Mouse (Mus musculus) forebrain, embryonic 13.5 days (tissue): Measurements from ENCODE around the gene Odf3. TPM values are rescaled to one million over a fixed set of nuclear protein-coding genes. Genes with fewer than 3 reads are reported as not detected.

Experiments used
- ATAC-seq: fragments of 200-750 bp; cut with Nextera tagmentation; 2 replicates; pipeline ENCODE4 v1.8.0; 2017
- H3K27ac ChIP-seq: fragments of 300-500 bp; sonication (generic); 2 replicates; pipeline ENCODE4 v1.5.1; 2015; ENCODE audit warnings: inconsistent platforms, mild to moderate bottlenecking, moderate library complexity
- H3K27me3 ChIP-seq: fragments of 300-500 bp; sonication (generic); 2 replicates; pipeline ENCODE4 v1.6.1; 2015; ENCODE audit warnings: mild to moderate bottlenecking, inconsistent platforms
- H3K36me3 ChIP-seq: fragments of 300-500 bp; sonication (generic); 2 replicates; pipeline ENCODE4 v1.6.1; 2015; ENCODE audit warnings: mild to moderate bottlenecking, inconsistent platforms; ENCODE audit not compliant: poor library complexity, severe bottlenecking
- H3K4me1 ChIP-seq: fragments of 300-500 bp; sonication (generic); 2 replicates; pipeline ENCODE4 v1.6.1; 2015; ENCODE audit warnings: inconsistent platforms
- H3K4me2 ChIP-seq: fragments of 300-500 bp; sonication (generic); 2 replicates; pipeline ENCODE4 v1.6.1; 2015; ENCODE audit warnings: inconsistent platforms, mild to moderate bottlenecking, moderate library complexity
- H3K4me3 ChIP-seq: fragments of 300-500 bp; sonication (generic); 2 replicates; pipeline ENCODE4 v1.5.1; 2015; ENCODE audit warnings: mild to moderate bottlenecking, inconsistent platforms
- H3K9ac ChIP-seq: fragments of 300-500 bp; sonication (generic); 2 replicates; pipeline ENCODE4 v1.6.1; 2015; ENCODE audit warnings: mild to moderate bottlenecking, inconsistent platforms
- H3K9me3 ChIP-seq: fragments of 300-500 bp; sonication (generic); replicated peaks from 2 replicates; pipeline ENCODE4 v1.6.1; 2016; ENCODE audit warnings: inconsistent platforms
- WGBS: fragments of 180-500 bp; shearing (Covaris S2); methylation state at CpG from one replicate; pipeline ENCODE4 v1.1.7; 2015; 5-methylcytosine and 5-hydroxymethylcytosine counted together
- polyA plus RNA-seq: library from polyadenylated mRNA; unstranded; fragments of >200 nt; fragmentation: Nextera tagmentation; extraction: Ambion mirVana; gene quantifications from 2 replicates; pipeline ENCODE4 v1.2.1, GENCODE M21; 2015

Odf3 gene
- polyA plus RNA-seq, 1 experiment from 2014 or later: not detected

DNA sequence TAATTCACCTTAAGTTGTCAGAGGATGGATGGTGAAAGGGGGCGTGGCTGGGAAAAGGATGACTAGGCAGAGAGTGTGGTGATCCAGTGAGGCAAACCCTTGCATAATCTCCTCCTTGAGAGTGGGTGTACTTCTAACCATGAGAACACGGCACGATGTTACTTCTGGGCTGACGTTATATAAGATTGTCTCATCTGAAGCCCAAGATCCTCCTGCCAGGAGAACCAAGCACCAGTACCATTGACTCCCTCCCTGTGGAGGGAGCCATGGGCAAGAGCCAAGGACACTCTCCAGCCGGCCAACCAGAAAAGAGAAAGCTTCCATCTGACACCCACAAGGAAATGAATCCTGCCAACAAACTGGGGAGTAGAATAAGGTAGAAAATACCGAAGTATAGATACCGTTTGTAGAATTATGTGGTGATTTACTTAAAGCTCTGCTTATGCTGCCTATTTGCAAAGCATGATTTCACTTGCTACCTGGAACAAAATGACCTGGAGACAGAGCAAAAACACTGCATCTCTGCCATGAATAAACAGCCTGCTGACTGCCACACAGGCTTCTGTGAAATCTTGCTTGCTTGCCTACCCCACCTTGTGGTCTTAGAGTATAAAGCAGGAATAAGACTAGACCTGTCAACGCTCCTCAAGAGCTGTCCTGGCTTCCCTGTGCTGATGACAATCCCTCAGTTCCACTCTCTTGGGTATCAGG, 19.3 kb upstream of the Odf3 start:
- Histone ChIP-seq H3K27ac (no peak overlapping the region), H3K9me3 (no peaks in the 10 kb centered on the region), H3K4me3 (no peak overlapping the region), H3K27me3 (0 out of 2 replicates have a peak, but pooled peaks cover 6% of the 10 kb centered on the region), H3K4me2 (no peak overlapping the region), H3K4me1 (no peaks in the 10 kb centered on the region), H3K9ac (no peak overlapping the region), H3K36me3 (no peaks in the 10 kb centered on the region)
- ATAC-seq: no peak
- WGBS: 43% methylated on average over 8 of the region's 8 CpGs

DNA sequence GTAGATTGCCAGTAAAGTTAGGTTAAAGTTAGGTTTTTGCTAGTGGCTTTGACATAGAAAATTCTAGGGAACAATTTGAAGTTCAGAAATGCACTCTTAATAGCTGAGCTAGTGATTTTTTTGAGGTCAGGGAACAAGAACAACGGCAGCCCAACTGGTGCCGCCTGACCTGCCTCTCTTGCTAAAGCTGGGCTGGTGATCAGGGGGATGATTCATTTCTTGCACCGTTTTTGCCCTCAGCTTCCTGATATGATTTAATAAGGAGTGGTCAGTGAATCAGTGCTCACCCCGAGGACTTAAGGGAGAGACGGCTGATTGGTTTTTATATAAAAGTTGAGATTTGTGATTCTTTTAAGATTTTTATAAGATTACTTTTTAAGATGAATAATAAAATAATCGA, 16.2 kb upstream of the Odf3 start:
- ATAC-seq: no peak
- WGBS: 74% methylated on average over 6 of the region's 6 CpGs

DNA sequence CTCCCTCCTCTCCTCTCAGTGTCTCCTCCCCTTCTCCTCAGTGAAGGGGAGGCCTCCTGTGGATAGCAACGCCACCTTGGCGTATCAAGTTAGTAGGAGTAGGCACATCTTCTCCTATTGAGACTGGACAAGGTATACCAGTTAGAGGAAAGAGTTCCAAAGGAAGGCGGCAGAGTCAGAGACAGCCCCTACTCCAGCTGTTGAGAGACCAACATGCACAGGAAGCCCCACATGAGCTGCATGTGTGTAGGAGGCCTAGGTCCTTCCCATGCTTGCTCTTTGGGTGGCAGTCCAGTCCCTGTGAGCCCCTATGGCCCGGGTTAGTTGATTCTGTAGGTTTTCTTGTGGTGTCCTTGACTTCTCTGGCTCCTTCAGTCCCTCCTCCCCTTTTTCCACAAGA, 14.3 kb upstream of the Odf3 start:
- H3K27me3 ChIP-seq: no peaks in the 10 kb centered on the region
- H3K9ac ChIP-seq: no peak overlapping the region
- H3K4me2 ChIP-seq: no peak overlapping the region
- no peak overlapping the region for H3K27ac ChIP-seq
- no peaks in the 10 kb centered on the region for H3K36me3 ChIP-seq
- WGBS: 85% methylated on average over 4 of the region's 4 CpGs
- no peaks in the 10 kb centered on the region for H3K9me3 ChIP-seq
- no peak for ATAC-seq
- no peak overlapping the region for H3K4me3 ChIP-seq
- H3K4me1 ChIP-seq: no peaks in the 10 kb centered on the region

More for the DNA sequence above, 16.2 kb upstream of the Odf3 start:
- 0 out of 2 replicates have a peak, but pooled peaks cover 4% of the 10 kb centered on the region for H3K27me3 ChIP-seq
- H3K9me3 ChIP-seq: no peaks in the 10 kb centered on the region
- H3K9ac ChIP-seq: no peak overlapping the region
- no peaks in the 10 kb centered on the region for H3K4me1 ChIP-seq
- no peak overlapping the region for H3K27ac ChIP-seq
- no peaks in the 10 kb centered on the region for H3K36me3 ChIP-seq
- H3K4me3 ChIP-seq: no peak overlapping the region
- H3K4me2 ChIP-seq: no peak overlapping the region

DNA sequence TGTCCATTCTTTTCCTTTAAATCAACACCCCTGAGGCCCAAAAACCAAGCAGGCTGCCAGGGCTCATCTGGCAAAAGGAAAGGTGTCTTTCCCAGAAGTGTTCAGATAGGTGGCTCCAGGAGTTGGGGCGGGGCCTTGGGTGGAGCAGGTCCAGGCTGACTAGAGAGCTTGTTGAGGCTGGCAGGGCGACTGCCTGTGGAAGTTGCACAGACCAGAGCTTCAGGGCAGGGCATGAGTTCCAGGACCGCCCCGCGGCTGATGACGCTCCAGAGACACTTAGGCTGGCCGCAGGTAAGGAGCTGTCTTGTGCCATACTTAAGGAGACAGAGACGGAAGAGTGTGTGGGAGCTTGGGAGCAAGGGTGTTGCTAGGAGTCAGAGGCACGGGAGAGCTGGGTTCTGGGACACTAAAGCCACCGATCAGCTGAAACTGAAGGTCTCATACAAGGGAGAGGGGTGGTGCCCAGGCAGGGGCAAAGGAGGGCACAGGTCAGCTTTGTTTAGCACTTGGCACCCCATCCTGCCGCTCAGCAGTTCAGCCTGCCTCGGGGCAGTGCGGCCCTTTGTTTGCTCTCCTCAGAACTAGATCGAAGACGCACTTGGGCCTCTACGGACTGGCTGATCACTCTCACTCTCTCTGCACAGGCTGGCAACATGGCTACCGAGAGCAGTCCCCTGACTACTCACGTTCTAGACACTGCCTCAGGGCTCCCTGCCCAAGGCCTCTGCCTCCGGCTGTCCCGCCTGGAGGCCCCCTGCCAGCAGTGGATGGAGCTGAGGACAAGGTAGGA, 12.4 kb upstream of the Odf3 start, which contains the start of gene Urah:
Gene Urah (plus strand): TSS at position 51 of the 790 bp plus-strand sequence.
- H3K4me2 ChIP-seq: no peak within 1 kb of the TSS
- no peak within 1 kb of the TSS for H3K27ac ChIP-seq
- H3K9me3 ChIP-seq: no peaks in the 10 kb centered on the region
- WGBS: 50% methylated on average over 20 of the region's 20 CpGs
- ATAC-seq: no peak
- H3K4me1 ChIP-seq: no peaks in the 10 kb centered on the region
- H3K27me3 ChIP-seq: peaks cover 5% of the 10 kb centered on the region; the same call in 1 of the 2 replicates
- H3K9ac ChIP-seq: no peak within 1 kb of the TSS
- no peak within 1 kb of the TSS for H3K4me3 ChIP-seq
- H3K36me3 ChIP-seq: no peaks in the 10 kb centered on the region

DNA sequence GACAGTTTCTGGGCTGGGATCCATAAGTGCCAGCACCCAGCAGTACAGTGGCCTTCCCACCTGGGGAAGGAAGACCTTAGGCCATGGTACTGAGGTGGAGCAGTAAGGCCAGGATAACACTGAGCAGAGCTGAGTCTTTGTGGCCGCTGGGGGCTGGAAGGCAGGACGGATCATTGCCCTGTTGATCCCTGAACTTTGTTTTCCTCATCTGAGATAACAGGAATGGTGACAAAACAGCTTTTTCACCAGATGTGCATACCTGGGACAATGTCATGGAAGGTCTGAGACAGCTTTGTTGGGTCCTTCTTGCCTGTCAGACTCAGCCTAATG, 11.9 kb upstream of the Odf3 start:
- Histone ChIP-seq H3K4me1 (no peaks in the 10 kb centered on the region), H3K4me3 (no peak overlapping the region), H3K9me3 (no peaks in the 10 kb centered on the region), H3K27ac (no peak overlapping the region), H3K9ac (no peak overlapping the region), H3K4me2 (no peak overlapping the region), H3K27me3 (peaks cover 8% of the 10 kb centered on the region; the same call in 1 of the 2 replicates), H3K36me3 (no peaks in the 10 kb centered on the region)
- WGBS: 78% methylated on average over 2 of the region's 2 CpGs
- no peak for ATAC-seq

DNA sequence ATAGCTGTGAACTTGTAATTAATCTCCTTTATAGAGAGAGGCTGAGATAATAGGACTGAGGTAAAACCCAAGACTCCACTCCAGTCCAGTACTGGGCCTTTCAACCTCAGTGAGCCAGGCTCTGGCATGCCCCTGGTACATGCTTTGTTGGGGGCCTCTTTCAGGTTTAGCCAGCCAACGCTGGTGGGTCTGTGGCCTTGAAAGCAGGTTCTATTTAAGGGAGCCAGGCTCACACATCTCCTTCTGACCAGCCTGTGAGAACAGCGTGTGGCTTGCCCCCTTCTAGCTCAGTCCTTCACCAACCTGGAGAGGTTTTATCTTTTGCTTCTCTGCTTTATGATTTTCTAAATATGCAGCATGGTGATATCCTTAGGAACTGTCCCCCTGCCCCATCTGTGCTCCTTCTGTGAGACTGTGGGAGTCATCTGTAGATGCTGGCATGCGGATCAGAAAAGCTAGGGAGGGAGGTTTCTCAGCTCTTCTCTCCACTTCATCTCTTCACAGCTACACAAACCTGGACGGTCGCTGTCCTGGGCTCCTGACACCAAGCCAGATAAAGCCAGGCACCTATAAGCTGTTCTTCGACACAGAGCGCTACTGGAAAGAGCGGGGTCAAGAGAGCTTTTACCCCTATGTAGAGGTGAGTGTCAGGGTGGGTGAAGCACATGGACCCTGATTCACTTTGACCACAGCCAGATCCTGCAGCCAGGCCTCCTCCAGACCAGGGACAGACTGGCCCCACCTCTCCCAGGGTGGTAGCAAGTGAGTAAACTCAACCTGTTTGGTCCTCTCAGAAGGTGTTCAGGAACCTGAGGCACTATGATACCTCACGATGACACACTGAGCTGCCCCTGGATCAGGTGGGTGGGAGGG, 11.1 kb upstream of the Odf3 start:
- Histone ChIP-seq H3K9ac (no peak overlapping the region), H3K4me2 (no peak overlapping the region), H3K4me1 (no peaks in the 10 kb centered on the region), H3K4me3 (no peak overlapping the region), H3K36me3 (no peaks in the 10 kb centered on the region), H3K27me3 (peaks cover 16% of the 10 kb centered on the region; the same call in 1 of the 2 replicates), H3K9me3 (no peaks in the 10 kb centered on the region), H3K27ac (no peak overlapping the region)
- no peak for ATAC-seq
- WGBS: 85% methylated on average over 9 of the region's 9 CpGs

DNA sequence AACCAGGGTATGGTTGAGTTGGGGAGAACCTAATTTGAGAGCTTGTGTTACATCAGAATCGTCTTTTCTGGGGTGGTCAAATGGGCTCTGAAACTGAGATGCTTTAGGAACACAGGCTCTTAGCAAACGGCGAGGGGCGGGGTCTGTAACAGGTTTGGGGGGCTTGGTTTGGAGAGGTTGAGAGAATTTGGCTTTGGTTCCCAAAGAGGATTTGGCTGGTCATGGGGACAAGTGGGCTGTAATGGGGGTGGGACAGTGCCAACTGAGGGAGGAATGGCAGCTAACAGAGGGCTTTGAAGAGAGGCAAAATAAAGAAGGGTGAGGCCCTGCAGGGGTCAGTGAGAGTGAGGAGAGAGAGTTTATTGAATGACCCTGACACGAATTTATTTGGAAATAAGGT, 8.0 kb upstream of the Odf3 start:
- Histone ChIP-seq H3K4me3 (no peak overlapping the region), H3K9ac (no peak overlapping the region), H3K27ac (no peak overlapping the region), H3K4me2 (no peak overlapping the region), H3K4me1 (no peaks in the 10 kb centered on the region), H3K27me3 (peaks cover 40% of the 10 kb centered on the region), H3K9me3 (no peaks in the 10 kb centered on the region), H3K36me3 (no peaks in the 10 kb centered on the region)
- ATAC-seq: no peak
- WGBS: 65% methylated on average over 5 of the region's 5 CpGs

DNA sequence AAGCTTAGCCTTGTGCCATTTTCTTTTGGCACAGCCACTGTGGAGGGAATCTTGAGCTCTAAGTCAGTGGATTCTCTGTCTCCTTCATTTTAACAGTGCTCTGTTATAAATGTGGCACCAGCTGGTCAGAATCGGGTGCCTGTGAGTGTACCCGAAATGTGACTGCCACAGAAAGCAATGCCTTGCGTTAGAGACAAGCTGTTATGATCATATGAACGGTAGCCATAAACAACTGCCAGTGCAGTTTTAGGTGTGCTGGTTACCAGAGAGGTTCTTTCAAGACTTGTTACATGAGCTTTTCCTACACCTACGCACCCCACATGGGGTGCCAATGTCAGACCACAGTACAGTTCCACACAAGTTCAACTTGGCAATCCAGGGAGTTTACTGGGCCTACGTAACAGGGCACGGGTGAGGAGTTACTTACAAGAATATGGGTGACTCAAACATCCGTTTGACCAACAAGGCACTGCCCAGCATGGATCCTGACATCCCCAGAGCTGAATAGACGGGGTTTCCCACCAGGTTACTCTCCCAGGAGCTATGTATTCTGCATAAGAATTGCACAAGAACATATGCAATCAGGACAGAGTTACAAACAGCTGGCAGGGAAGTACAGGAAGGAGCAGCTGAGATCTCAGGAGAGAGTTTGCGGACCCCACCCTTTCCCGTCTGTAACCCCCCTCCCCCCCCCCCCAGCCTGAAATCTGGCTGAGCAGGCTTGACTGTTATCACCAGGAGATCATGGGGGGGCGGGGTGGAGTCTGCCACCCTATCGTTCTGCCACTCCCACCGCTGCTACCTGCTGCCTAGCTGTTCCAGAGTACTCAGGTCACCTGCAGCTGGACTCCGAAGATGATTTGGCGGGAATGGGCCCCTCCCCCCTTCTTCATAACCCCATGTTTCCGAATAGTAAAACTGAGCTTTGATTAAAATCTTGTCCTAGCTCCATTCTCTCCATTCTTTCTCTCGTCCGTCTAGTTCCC, 6.6 kb upstream of the Odf3 start:
- H3K4me2 ChIP-seq: no peak overlapping the region
- no peaks in the 10 kb centered on the region for H3K9me3 ChIP-seq
- WGBS: 42% methylated on average over 19 of the region's 19 CpGs
- no peak for ATAC-seq
- H3K4me1 ChIP-seq: no peaks in the 10 kb centered on the region; the same call in 1 of the 2 replicates
- H3K9ac ChIP-seq: no peak overlapping the region
- no peaks in the 10 kb centered on the region for H3K36me3 ChIP-seq
- peaks cover 44% of the 10 kb centered on the region for H3K27me3 ChIP-seq
- H3K4me3 ChIP-seq: no peak overlapping the region
- H3K27ac ChIP-seq: no peak overlapping the region

DNA sequence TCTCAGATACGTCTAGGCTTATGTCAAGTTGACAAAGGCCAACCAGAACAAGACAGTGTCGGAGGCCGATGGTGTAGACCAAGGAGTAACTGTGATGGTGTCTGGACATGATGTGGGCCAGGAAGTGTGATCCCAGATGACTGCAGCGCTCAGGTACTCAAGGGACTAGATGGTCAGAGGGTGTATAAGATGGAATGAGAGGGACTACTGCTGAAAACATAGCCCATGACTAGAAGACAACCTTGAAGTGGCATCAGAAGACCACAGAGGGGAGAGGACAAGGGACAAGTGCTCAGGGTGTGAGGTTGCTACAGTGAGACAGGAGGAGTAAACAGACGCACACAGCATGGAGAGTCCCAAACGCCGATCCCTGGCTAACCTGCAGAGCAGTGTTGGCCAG, 3.8 kb upstream of the Odf3 start:
- Histone ChIP-seq H3K27me3 (peaks cover 45% of the 10 kb centered on the region), H3K9me3 (no peaks in the 10 kb centered on the region), H3K4me3 (no peak overlapping the region), H3K36me3 (no peaks in the 10 kb centered on the region), H3K4me2 (no peak overlapping the region), H3K4me1 (peaks cover 4% of the 10 kb centered on the region; the same call in 1 of the 2 replicates), H3K27ac (no peak overlapping the region), H3K9ac (no peak overlapping the region)
- no peak for ATAC-seq
- 80% methylated on average over 7 of the region's 7 CpGs for WGBS

DNA sequence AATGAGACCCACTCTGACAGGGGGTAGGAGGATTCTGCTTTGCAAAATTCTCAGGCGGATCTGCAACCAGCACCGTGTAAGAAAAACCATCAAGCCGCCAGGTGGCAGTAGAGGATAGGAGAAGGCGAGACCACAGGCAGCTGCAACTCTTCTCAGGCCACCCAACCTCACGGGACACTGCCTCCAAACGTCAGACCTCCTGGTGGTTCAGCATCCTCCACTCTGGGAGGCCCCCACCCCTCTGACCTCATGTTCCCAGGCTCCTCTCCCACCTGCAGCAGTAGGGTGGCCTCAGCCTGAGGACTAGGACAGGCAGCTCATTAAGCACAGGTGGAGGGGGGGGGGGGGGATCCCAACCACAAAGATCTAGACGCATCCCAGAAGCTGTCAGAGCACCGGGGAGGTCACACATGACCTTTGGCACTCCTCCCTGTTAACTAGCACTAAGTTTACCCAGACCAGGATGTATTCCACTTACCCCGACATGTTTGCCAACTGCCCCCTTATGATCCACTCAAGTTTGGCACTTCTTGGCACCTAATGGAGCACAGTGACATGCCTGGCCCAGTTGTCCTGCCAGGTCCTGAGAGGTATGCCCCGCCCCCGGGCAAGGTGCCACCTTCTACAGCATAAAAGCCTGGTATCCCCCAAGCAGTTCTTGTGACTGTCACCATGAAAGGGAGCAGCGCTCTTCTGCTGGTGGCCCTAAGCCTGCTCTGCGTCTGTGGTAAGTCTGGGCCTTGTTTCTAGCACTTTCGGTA, 2.5 kb upstream of the Odf3 start, which contains the start of gene Scgb1c1:
Gene Scgb1c1 (plus strand): TSS at position 643 of the 761 bp plus-strand sequence.
- no peaks in the 10 kb centered on the region for H3K9me3 ChIP-seq
- H3K4me2 ChIP-seq: no peak within 1 kb of the TSS
- H3K4me3 ChIP-seq: no peak within 1 kb of the TSS
- peaks cover 4% of the 10 kb centered on the region; the same call in 1 of the 2 replicates for H3K4me1 ChIP-seq
- H3K27me3 ChIP-seq: peaks cover 41% of the 10 kb centered on the region
- WGBS: 26% methylated on average over 14 of the region's 14 CpGs
- no peak within 1 kb of the TSS for H3K9ac ChIP-seq
- no peak within 1 kb of the TSS for H3K27ac ChIP-seq
- peak; percentile 91 for ATAC-seq
- H3K36me3 ChIP-seq: no peaks in the 10 kb centered on the region
